Mouse (Mus musculus) liver, adult 2 months (tissue): ENCODE data around the gene Hcrtr2.

Source experiments
- CTCF ChIP-seq: fragments of 200-500 bp; IDR thresholded peaks from 2 replicates; pipeline ENCODE4 v1.5.1; 2011; ENCODE audit warnings: low read depth, low read length, control low read depth
- POLR2A ChIP-seq: fragments of 200-500 bp; IDR thresholded peaks from 2 replicates; pipeline ENCODE4 v1.6.1; 2011; ENCODE audit warnings: low read length, control low read depth; ENCODE audit not compliant: insufficient read depth; ENCODE audit errors: extremely low read depth

DNA sequence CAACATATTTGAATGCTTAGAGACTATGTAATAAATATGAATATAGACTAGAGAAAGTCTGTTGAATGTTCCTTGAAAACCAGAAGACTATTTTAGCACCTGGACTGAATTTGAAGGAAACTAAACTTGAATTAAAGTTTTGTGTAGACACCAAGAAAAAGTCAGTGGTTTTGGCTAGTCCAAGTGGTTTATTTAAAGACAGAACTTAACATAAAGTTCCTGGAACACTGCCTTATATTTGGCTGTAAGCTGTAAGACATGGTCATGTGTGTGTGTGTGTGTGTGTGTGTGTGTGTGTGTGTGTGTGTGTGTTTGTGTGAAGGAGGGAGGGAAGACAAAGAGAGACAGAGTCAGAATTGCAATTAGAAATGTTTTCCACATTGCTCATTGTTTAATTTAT lies 144.4 kb downstream of the Hcrtr2 start:
- TF ChIP-seq CTCF (no peak), POLR2A (no peak)
